Mouse (Mus musculus) cerebellum, adult 9-10 months (tissue): ENCODE data around the gene Plxna2.

Experiments
- DNase-seq: peaks from one replicate; pipeline ENCODE4 v3.0.0; 2022

The Plxna2 gene

DNA sequence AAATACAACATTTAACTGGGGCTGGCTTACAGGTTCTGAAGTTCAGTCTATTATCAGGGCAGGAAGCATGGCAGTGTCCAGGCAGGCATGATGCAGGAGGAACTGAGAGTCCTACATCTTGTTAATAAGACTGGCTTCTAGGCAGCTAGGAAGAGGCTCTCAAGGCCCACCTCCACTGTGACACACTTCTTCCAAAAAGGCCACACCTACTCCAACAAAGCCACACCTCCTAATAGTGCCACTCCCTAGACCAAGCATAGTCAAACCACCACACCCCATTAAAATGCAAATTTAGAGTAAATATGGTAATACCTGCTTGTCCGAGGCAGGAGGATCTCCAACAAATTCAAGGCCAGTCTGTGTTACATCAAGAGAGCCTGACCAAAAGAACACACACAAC is 156.7 kb downstream of the Plxna2 start:
- no peak for DNase-seq

DNA sequence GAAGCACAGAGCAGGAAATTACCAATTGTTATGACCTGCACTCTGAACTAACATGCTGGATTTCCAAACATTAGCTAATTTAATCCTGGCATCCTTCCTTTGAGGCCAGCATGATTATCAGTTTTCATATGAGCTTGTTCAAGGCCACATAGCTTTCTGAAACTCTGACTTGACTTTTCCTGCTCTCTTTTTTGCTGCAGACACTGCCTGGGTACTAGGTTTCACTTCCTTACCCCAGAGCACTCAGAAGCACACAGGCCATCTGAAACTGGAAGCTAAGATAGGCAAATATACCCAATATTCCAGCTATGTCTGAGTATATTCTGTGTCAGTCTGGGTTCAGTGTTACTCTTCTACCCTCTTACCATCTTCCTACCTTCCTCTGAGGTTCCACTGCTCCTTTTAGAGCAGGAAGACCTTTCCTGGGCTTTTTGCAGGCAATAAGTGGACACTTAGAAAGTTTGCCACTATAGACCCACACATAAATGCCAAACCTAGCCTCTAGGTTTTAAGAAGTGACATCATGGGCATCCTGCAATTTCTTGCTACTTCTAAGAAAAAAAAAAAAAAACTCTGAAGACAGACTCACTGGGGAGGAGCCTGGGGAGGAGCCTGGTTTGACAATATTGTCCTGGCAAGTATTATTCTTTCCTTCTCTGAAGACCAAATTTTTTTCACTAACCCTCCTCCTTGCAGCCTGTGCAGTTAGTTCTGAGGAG is 157.8 kb downstream of the Plxna2 start:
- no peak for DNase-seq

- DNase-seq, result no peak
These were observed 158.7 kb downstream of the Plxna2 start for GRCm38 (mm10) chr1:194776510-194777244.

DNA sequence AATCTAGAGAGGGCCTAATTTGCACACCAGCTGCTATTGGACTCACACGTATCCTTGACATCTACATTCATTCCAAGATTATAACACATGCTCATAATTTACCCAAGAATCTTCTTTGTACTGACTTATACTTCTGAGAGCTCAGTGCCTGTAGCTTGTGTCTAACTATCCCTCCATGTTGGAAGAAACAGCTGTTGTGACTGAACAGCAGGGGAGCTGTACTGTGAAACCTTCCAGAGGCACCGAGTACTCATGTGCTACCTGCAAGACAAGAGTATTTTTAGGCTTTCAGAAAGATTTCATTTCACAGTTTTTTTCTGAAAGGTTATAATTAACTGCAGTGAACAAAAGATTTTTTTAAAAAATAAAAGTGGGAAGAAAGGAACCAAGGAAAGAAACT is 159.6 kb downstream of the Plxna2 start:
- no peak for DNase-seq

GRCm38 (mm10) chr1:194780392-194780791 is 162.4 kb downstream of the Plxna2 start:
- DNase-seq, result no peak

- DNase-seq, result no peak
These were observed 162.9 kb downstream of the Plxna2 start for GRCm38 (mm10) chr1:194780794-194781390.

- DNase-seq, result no peak
These were observed 163.5 kb downstream of the Plxna2 start for GRCm38 (mm10) chr1:194781556-194781955.

GRCm38 (mm10) chr1:194782325-194782724 is 164.3 kb downstream of the Plxna2 start:
- no peak for DNase-seq

DNA sequence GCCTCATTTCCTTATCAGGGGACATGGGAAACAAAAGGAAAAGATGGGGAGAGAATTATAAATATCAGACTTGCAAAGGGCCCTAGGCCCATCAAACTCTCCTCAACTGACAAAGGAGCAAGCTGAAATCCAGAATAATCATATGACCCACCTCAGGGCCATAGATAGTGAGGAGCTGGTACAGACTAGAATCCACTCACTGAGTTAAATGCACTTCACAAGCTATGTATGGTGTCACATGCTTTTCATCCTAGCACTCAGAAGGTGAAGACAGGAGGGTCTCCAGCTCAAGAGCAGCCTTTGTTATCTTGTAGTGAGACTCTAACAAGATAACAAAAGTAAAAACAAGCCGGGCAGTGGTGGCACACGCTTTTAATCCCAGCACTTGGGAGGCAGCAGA is 169.6 kb downstream of the Plxna2 start:
- DNase-seq, result no peak

- DNase-seq, result no peak
These were observed 175.4 kb downstream of the Plxna2 start for GRCm38 (mm10) chr1:194793226-194793924.

DNA sequence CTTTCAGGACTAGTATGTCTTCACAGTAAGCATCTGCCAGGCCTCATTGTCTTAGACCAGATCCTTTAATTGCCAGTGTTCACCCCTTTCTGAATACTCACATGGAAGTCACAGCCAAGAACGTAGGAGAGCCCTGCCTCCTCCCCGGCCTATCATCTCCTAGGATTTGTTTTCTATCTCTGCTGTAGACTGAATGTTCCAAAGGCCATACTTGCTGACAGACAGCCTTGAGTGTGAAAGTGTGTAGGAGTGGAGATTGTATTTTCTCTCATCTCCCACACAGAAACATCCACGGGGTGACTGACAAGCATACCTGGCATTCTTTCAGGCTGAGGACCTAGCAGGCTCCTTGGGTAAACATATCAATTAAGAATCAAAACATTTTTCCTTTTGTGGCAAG is 177.3 kb downstream of the Plxna2 start:
- DNase-seq, result no peak

GRCm38 (mm10) chr1:194797843-194798242 is 179.8 kb downstream of the Plxna2 start:
- DNase-seq, result no peak

GRCm38 (mm10) chr1:194798511-194798910 is 180.5 kb downstream of the Plxna2 start:
- no peak for DNase-seq

- DNase-seq, result no peak
These were observed 190.2 kb downstream of the Plxna2 start for GRCm38 (mm10) chr1:194808261-194808660.

- DNase-seq, result no peak
These were observed 190.7 kb downstream of the Plxna2 start for GRCm38 (mm10) chr1:194808681-194809080.

GRCm38 (mm10) chr1:194809600-194809999 is 191.6 kb downstream of the Plxna2 start:
- DNase-seq, result no peak

GRCm38 (mm10) chr1:194814187-194814586 is 196.2 kb downstream of the Plxna2 start:
- no peak for DNase-seq

GRCm38 (mm10) chr1:194815547-194815946 is 197.5 kb downstream of the Plxna2 start:
- peak; percentile 19 for DNase-seq

DNA sequence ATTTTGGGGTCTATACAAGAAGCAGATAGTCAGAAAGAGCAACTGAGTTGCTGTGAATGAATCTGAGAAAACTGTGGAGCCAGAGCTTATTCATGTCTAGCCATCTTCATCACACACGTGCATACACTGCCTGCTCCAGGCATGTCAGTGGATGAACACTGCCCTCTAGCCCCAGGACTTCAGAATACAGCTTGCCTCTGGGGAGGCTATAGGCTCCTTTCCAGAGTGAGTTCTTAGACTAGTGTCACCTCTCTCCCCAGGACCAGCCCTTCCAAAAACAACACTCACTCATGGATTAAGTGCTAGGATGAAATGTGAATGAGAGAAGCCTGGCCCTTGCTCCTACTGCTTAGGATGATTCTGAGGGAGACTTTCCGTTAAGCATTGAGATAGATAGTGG is 198.9 kb downstream of the Plxna2 start:
- DNase-seq, result peak; percentile 74

DNA sequence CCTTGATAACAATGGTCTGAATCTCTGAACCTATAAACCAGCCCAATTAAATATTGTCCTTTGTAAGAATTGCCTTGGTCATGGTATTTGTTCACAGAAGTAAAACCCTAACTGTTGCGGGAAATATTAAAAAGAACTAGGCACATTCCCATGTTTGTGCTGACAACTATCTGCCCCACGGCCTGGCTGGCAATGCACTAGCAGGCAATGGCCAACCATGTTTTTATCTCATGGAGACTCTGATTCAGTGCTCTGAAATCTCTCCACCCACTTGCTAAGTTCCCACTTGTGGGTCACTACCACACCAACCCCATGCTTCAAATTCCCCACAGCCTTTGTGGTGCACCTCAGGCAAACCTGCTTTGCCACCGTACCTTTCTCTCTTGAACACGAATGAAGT is 202.9 kb downstream of the Plxna2 start:
- DNase-seq, result no peak

DNA sequence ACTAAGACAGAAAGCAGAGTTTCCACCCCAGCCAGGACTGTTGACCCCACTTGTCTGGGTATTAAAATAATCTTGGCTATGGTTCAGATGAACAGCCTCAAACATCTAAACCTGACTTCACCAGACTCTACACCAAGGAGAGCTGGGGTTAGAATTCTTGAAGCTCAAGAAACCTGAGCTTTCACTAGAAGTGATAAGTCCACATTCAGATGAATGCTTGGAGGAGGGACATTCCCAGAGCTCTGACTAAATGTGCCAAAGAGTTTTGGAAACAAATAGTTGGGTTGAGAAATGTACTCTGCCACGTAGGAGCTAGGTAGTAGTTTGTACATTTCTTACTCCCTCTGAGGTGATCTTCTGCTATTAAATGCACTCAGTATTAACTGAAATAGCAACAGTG is 203.7 kb downstream of the Plxna2 start:
- no peak for DNase-seq

GRCm38 (mm10) chr1:194828316-194828715 is 210.3 kb downstream of the Plxna2 start:
- no peak for DNase-seq

DNA sequence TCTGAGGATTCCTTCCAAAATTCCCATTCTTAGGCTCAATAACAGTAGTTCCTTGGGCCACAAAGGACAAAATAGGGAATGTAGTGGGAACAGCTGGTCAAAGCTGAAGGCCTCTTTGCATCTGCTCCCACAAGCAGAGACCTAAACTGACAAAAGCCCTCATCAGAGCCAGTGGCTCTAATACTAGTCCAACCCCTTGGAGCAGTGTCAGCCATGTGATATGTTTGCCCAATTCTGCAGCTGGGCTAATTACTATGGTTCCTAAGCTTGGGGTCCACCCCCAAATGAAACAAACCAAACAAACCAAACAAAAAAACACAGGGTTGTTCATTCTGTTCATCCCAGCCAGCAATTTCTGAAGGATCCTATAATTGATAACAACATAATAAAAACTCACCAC is 217.2 kb downstream of the Plxna2 start:
- DNase-seq, result no peak

GRCm38 (mm10) chr1:194836182-194836581 is 218.2 kb downstream of the Plxna2 start:
- no peak for DNase-seq
